Mouse (Mus musculus) induced T-regulatory cell, adult 2 months (primary cell): Measurements from ENCODE around the gene Eps15.

Experiments used
- DNase-seq: peaks from one replicate; pipeline ENCODE4 v3.0.0-alpha.2; 2012; ENCODE audit warnings: low read depth

Gene Eps15

GRCm38 (mm10) chr4:109432668-109433375 is 152.8 kb downstream of the Eps15 start:
- DNase-seq: no peak

DNA sequence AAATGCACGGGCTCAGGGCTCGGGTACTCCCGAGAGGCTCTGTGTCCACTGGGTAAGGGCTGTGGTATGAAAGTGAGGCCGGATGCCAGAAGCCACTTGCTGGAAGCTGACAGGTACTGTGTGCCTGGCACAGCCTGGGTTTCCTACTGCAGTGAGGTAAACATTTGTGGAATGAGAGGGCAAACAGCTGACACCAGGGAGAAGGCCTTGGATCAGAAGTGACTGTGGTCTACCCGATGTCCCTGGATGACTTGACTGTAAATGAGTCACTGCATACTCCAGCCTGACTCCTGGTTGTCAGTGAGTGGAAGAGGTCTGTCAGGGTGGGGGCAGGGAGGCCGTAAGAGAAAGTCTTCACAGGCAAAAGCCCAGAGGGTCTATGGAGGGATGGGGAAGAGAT is 153.6 kb downstream of the Eps15 start:
- no peak for DNase-seq

DNA sequence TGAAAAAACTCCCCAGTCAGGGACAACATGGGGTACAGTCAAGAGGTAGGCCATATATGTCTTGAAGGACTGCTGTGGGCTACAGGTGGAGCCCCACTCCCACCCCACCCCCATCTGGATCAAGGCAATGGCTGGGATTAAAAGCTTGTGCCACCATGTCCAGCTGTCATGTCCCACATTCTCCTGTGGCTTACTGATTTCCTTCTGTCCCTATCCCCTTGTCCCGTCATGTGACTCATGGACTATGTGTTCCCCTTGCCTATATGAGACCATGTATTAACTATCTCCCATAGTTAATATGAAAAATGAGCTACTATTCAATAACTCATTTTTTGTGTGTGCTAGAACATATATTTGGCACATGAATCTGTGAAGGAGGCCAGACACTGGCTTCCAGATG is 154.2 kb downstream of the Eps15 start:
- DNase-seq: no peak
